Mouse (Mus musculus) intestine, embryonic 14.5 days (tissue): Measurements from ENCODE around the gene Cacna1e. TPM values are rescaled to one million over a fixed set of nuclear protein-coding genes. Genes with fewer than 3 reads are reported as not detected.

Experiments
- ATAC-seq: fragments of 200-750 bp; cut with Nextera tagmentation; replicated peaks from 2 replicates; pipeline ENCODE4 v1.8.0; 2017; ENCODE audit warnings: low read depth, moderate number of reproducible peaks, moderate TSS enrichment, moderate library complexity; ENCODE audit not compliant: low FRiP score, low TSS enrichment
- DNase-seq: peaks from one replicate; pipeline ENCODE4 v3.0.0-alpha.2; 2018; ENCODE audit warnings: low spot score
- H3K27ac ChIP-seq: fragments of 300-500 bp; sonication (generic); 2 replicates; pipeline ENCODE4 v1.5.1; 2014; ENCODE audit warnings: low read depth, mild to moderate bottlenecking, control low read depth
- H3K27me3 ChIP-seq: fragments of 300-500 bp; sonication (generic); replicated peaks from 2 replicates; pipeline ENCODE4 v1.6.1; 2014; ENCODE audit warnings: low read length, control low read depth; ENCODE audit not compliant: control insufficient read depth, insufficient read depth
- H3K36me3 ChIP-seq: fragments of 300-500 bp; sonication (generic); 2 replicates; pipeline ENCODE4 v1.6.1; 2014; ENCODE audit warnings: low read length, control low read depth; ENCODE audit not compliant: control insufficient read depth, insufficient read depth
- H3K4me1 ChIP-seq: fragments of 300-500 bp; sonication (generic); replicated peaks from 2 replicates; pipeline ENCODE4 v1.6.1; 2014; ENCODE audit warnings: low read length, control low read depth, mixed read lengths; ENCODE audit not compliant: control insufficient read depth, insufficient read depth
- H3K4me2 ChIP-seq: fragments of 300-500 bp; sonication (generic); 2 replicates; pipeline ENCODE4 v1.6.1; 2014; ENCODE audit warnings: low read length
- H3K4me3 ChIP-seq: fragments of 300-500 bp; sonication (generic); 2 replicates; pipeline ENCODE4 v1.5.1; 2014; ENCODE audit warnings: low read depth, low read length, control low read depth, mixed read lengths
- H3K9ac ChIP-seq: fragments of 300-500 bp; sonication (generic); 2 replicates; pipeline ENCODE4 v1.6.1; 2014; ENCODE audit warnings: mild to moderate bottlenecking, low read length
- H3K9me3 ChIP-seq: fragments of 300-500 bp; sonication (generic); 2 replicates; pipeline ENCODE4 v1.6.1; 2016; ENCODE audit warnings: low read length, control low read depth; ENCODE audit not compliant: control insufficient read depth
- WGBS: fragments of 180-500 bp; shearing (Covaris S2); extraction: QIAGEN DNeasy Blood & Tissue Kit; methylation state at CpG from one replicate; pipeline ENCODE4 v1.1.7; 2014; 5-methylcytosine and 5-hydroxymethylcytosine counted together
- polyA plus RNA-seq: library from polyadenylated mRNA; unstranded; fragments of >200 nt; fragmentation: Nextera tagmentation; extraction: Ambion mirVana; gene quantifications from 2 replicates; pipeline ENCODE4 v1.2.1, GENCODE M21; 2014

Gene Cacna1e
- polyA plus RNA-seq, 1 experiment from 2014 or later: 2.0 TPM

GRCm38 (mm10) chr1:154603781-154604180 is 280.5 kb downstream of the Cacna1e start:
- no peaks in the 10 kb centered on the region for H3K9me3 ChIP-seq
- no peaks in the 10 kb centered on the region for H3K27me3 ChIP-seq
- H3K4me3 ChIP-seq: no peak overlapping the region
- H3K4me1 ChIP-seq: no peaks in the 10 kb centered on the region
- no peak for ATAC-seq
- no peaks in the 10 kb centered on the region for H3K36me3 ChIP-seq
- DNase-seq: no peak
- no peak overlapping the region for H3K9ac ChIP-seq
- H3K27ac ChIP-seq: no peak overlapping the region
- no peak overlapping the region for H3K4me2 ChIP-seq

DNA sequence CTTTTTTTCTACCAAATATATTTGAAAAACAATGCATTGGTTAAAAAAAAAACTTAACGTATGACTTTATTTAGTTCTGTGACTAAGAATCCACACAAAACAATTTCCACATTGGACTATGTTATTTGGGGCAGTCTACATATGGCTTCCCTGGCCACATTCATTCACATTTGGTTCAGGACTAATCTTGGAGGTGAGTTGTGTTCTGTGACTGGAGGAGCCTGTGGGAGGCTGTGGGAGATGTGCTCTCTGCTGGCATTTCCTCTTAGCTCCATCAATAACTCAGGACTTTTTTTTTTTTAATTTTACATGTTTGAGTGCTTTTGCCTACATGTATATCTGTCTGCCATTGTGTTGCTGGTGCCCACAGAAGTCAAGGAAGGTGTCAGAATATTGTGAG is 281.8 kb downstream of the Cacna1e start:
- Histone ChIP-seq H3K9me3 (no peaks in the 10 kb centered on the region), H3K27me3 (no peaks in the 10 kb centered on the region), H3K4me2 (no peak overlapping the region), H3K36me3 (no peaks in the 10 kb centered on the region), H3K27ac (no peak overlapping the region), H3K4me3 (no peak overlapping the region), H3K4me1 (no peaks in the 10 kb centered on the region), H3K9ac (no peak overlapping the region)
- DNase-seq: no peak
- WGBS: 97% methylated on average over 1 of the region's 1 CpGs
- no peak for ATAC-seq

DNA sequence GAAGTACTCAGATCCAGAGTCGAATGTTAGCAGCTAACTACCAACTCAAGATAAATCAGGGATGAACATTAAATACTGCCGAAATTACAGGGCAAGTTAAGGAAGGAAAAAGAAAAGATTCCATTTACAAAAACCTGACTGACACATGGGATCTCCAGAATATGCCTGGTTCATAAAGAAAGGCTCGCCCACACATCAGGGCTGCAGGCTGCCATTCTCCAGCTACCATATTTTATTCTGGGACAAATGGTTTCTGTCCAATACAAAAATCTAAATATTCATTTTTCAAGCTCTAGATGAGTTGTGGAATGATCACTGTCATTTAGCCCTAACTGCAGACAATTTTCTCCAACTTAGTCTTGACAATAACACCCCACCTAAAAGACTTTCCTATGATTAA is 301.8 kb downstream of the Cacna1e start:
- H3K36me3 ChIP-seq: no peaks in the 10 kb centered on the region
- no peaks in the 10 kb centered on the region for H3K27me3 ChIP-seq
- no peaks in the 10 kb centered on the region for H3K4me1 ChIP-seq
- WGBS: 91% methylated on average over 3 of the region's 3 CpGs
- no peaks in the 10 kb centered on the region for H3K9me3 ChIP-seq
- H3K4me2 ChIP-seq: no peak overlapping the region
- H3K4me3 ChIP-seq: no peak overlapping the region
- ATAC-seq: no peak
- DNase-seq: no peak
- no peak overlapping the region for H3K9ac ChIP-seq
- H3K27ac ChIP-seq: no peak overlapping the region

DNA sequence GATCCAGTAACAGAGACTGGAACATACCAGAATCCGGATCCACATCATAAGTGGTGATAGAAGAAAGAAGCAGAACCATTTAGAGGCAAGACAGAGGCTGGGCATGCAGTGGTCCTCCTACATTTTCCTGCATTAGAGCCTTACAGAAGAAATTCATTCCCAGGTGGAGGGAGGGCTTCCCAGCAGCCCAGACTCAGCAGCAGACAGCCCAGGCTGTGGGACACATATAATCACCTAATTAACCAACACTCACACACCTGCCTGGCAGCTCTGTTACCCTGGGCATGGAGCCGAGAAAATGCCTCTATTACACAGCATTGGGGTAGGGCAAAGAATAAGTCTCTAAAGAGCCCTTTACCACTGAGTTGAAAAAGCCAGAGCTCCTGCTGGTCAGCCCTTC is 304.4 kb downstream of the Cacna1e start:
- Histone ChIP-seq H3K4me1 (no peaks in the 10 kb centered on the region), H3K4me2 (no peak overlapping the region), H3K36me3 (no peaks in the 10 kb centered on the region), H3K27me3 (no peaks in the 10 kb centered on the region), H3K9ac (no peak overlapping the region), H3K4me3 (no peak overlapping the region), H3K27ac (no peak overlapping the region), H3K9me3 (no peaks in the 10 kb centered on the region)
- ATAC-seq (no peak), DNase-seq (peak; percentile 15)
- WGBS: 80% methylated on average over 2 of the region's 2 CpGs

- Histone ChIP-seq H3K4me2 (no peak overlapping the region), H3K27ac (no peak overlapping the region), H3K4me3 (no peak overlapping the region), H3K9me3 (no peaks in the 10 kb centered on the region), H3K36me3 (no peaks in the 10 kb centered on the region), H3K27me3 (no peaks in the 10 kb centered on the region), H3K4me1 (no peaks in the 10 kb centered on the region), H3K9ac (no peak overlapping the region)
- WGBS: 80% methylated on average over 4 of the region's 4 CpGs
- DNase-seq (peak; percentile 6), ATAC-seq (no peak)
These were observed 305.6 kb downstream of the Cacna1e start for GRCm38 (mm10) chr1:154578748-154579147.

DNA sequence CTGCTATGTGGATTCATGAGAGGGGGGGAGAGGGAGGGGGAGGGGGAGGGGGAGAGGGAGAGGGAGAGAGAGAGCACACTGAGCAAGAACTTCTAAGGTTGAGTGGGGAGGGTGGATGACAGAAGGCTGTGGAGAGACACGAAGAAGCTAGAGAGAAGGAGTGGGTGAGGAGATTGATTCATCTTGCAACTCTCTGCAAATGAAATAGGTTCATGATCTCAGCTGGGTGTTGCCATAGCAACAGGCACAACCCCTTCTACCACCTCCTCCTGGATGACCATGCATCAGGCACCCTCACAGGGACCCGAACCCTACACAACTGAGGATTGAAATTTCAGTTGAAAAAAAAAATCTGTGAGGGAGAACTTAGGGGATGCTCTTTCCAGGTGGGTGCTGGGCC is 307.9 kb downstream of the Cacna1e start:
- no peak overlapping the region for H3K27ac ChIP-seq
- no peaks in the 10 kb centered on the region for H3K27me3 ChIP-seq
- H3K9ac ChIP-seq: no peak overlapping the region
- no peaks in the 10 kb centered on the region for H3K36me3 ChIP-seq
- no peak overlapping the region for H3K4me2 ChIP-seq
- DNase-seq: no peak
- no peak overlapping the region for H3K4me3 ChIP-seq
- no peaks in the 10 kb centered on the region for H3K4me1 ChIP-seq
- no peaks in the 10 kb centered on the region for H3K9me3 ChIP-seq
- ATAC-seq: no peak
- 67% methylated on average over 2 of the region's 2 CpGs for WGBS

DNA sequence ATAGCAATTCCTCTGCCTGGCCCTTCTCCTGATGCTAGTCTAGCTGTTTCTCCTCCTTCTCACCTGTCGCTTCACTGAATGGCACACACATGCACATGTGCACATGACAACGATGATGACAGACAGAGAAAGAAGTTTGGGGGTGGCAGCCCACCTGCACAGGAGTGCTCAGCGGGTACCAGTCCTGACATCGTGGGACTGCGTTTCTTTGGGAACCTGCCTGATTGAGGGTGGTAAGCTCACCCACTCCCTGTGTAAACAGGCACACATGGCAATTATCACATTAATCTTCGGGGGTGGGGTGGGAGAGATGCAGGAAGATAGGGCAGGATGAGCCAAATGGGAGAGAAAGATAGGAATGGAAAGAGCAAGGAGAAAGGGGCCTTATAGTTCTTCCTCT is 318.3 kb downstream of the Cacna1e start:
- Histone ChIP-seq H3K4me3 (no peak overlapping the region), H3K27ac (no peak overlapping the region), H3K9me3 (no peaks in the 10 kb centered on the region), H3K4me1 (no peaks in the 10 kb centered on the region), H3K36me3 (no peaks in the 10 kb centered on the region), H3K4me2 (no peak overlapping the region), H3K9ac (no peak overlapping the region), H3K27me3 (no peaks in the 10 kb centered on the region)
- 76% methylated on average over 6 of the region's 6 CpGs for WGBS
- ATAC-seq (no peak), DNase-seq (no peak)

- H3K9me3 ChIP-seq: no peaks in the 10 kb centered on the region
- peak; percentile 62 for ATAC-seq
- H3K9ac ChIP-seq: no peak overlapping the region
- peaks cover 9% of the 10 kb centered on the region; the same call in 1 of the 2 replicates for H3K4me1 ChIP-seq
- 17% methylated on average over 1 of the region's 1 CpGs for WGBS
- H3K36me3 ChIP-seq: no peaks in the 10 kb centered on the region
- DNase-seq: peak; percentile 66
- H3K4me2 ChIP-seq: no peak overlapping the region
- H3K4me3 ChIP-seq: no peak overlapping the region
- no peaks in the 10 kb centered on the region for H3K27me3 ChIP-seq
- peak overlapping the region; percentile 71 for H3K27ac ChIP-seq
These were observed 328.5 kb downstream of the Cacna1e start for GRCm38 (mm10) chr1:154555811-154556210.

DNA sequence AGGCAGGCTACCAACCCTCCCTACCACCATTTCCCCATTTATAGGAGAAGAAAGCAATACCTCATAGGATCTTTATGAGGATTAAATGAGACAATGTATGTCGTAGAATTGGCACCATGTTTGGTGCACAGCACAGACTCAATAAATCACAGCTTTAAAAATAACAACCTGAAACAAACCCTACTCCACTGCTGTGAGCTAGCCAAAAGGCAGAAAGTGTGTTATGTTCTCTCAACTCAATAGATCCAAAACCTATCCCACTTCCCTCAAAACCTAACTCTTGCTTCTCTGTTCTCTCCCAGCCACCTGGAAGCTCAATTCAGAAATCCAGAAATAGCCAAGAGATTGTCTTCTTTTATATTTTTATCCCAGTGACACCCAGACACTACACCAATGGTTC is 331.2 kb downstream of the Cacna1e start:
- WGBS: 56% methylated on average over 1 of the region's 1 CpGs
- no peak for ATAC-seq

More for the DNA sequence above, 331.2 kb downstream of the Cacna1e start:
- Histone ChIP-seq H3K4me1 (peaks cover 9% of the 10 kb centered on the region; the same call in 1 of the 2 replicates), H3K27me3 (no peaks in the 10 kb centered on the region), H3K9me3 (no peaks in the 10 kb centered on the region), H3K4me2 (no peak overlapping the region), H3K4me3 (no peak overlapping the region), H3K27ac (no peak overlapping the region), H3K36me3 (no peaks in the 10 kb centered on the region), H3K9ac (no peak overlapping the region)
- DNase-seq: no peak
